Mouse (Mus musculus) 416B (cell line): ENCODE measurements around the gene Fkbp9.

ENCODE experiments used
- DNase-seq: peaks from one replicate; pipeline ENCODE4 v3.0.0; 2011; ENCODE audit warnings: low read depth

Fkbp9 gene

DNA sequence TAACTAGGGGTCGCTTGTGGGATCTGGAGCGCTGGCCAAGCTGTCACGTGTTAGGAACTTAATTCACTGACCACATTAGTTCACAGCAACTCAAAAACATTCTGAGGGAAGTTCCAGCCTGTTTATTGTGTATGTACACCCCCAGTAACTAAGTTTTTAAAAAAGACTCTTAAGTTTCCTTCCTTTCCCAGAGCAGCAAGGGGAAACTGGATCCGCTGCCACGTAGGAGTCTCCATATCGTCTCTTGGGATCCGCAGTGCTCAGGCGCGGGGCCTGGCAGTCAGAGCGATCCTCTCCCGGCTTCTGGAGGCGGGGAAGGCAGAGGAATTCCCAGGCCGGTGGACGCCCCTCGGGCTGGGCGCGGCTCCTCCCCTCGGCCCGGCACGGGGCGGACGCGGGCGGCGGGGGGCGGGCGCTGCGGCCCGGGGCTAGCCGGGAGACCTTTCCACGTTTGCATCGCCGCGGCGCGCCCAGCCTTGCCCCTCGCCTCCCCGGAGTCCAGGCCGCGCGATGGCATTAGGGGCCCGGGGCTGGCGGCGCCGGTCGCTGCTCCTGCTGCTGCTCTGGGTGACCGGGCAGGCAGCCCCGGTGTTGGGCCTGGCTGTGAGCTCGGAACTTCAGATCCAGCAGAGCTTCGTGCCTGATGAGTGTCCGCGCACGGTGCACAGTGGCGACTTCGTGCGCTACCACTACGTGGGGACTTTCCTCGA, at the start of gene Fkbp9:
Fkbp9 (plus strand) TSS at position 363 of the 710 bp plus-strand sequence.
- no peak for DNase-seq

DNA sequence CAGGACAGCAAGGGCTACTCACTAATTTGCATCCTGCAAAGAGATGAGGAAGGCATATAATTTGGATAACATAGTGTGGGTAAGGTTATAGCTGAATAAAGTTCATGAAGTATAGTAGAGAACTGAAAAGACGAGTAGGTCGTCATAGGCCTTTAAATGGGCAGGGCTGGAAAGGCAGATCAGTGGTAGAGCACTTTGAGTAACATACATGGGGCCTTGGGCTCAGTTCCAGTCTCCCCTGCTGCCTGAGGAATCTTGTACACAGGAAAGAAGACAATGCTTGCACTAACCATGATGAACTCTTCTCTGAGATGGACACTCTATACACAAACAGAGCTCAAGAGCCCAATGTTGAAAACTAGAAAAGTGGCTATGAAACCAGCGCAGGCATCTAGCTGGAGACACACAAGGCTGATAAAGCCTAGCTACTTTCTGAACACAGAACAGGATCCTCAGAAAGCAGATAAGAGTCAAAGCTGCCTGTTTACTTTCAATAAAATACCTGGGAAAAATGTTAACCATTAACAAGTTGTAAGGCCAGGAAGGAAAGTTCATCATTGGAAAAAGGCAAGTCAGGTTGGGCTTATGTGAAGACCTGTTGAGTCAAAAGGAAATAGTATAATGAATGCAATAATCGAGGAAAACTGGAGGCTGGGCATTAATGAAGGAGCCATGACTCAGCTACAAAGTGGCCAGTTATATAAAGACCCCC, 48.1 kb upstream of the Fkbp9 start:
- DNase-seq = no peak

DNA sequence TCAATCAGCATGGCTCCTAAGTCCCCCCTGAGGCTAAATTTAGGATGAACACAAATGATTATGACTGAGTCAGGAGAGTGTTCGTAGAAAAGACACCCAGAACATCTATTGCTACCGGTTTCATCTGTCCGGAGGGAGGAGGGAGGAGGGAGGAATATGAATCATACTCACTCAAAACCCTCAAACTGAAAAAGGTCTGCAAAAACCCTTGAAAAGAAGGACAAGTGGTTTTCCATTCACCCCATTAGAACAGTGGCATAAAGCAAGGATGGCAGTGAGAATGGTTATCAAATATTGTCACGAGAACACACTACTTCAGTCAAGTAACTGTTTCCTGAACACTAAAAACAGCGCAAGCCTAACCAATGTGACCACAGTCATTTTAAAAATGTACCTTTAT, 46.8 kb upstream of the Fkbp9 start:
- DNase-seq = peak; percentile 83

DNA sequence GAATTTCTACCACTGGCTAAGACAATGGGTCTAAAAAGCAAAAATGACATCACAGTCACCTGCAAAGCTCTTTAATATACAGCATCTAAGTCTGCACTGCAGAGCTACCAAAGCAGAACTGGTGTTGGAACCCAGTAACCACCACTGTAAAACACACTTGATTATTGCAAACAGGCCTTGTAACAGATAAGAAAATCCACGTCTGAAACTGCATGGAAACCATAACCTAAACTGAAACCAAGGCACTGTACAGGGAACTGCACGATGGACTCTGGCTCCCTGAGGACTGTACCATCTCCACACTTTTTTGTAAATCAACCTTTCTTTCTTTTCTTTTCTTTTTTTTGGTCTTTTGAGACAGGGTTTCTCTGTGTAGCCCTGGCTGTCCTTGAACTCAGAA, 44.2 kb upstream of the Fkbp9 start:
- DNase-seq = no peak

DNA sequence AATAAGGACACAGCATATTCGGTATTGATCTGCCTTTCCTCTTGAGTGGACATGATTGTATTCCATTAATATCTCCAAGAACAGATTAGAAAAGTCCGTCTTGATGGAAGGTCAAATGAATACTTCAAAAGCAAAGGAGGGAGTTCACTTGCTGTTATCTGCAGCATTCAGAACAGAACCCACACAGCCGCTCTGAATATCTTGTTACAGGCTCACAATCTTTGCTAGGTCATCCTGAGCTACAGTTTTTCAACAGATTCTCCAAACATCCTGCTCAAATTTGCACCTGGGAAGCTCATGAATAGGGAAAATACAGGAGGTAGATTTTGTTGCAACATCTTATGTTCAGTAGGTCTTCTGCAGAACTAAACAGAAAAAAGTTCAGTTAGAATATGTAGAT, 42.5 kb upstream of the Fkbp9 start:
- no peak for DNase-seq

DNA sequence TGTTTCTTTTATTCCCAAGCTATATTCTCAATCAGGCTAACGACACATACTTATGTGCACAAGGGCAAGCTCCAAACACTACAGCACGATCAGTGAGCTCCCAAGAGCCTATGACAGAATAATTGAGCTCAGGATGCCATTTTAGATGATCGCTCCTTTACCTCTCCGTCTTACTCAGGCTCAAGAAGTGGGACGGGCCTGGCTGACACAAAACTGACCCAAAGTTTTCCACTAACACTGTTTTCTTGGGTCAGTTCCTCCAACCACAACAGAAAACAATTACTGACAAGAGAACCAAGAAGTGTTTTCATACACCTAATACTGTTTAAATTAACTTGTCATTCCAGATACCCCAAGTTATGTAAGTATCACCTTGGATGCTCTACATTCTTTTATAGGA, 37.0 kb upstream of the Fkbp9 start:
- no peak for DNase-seq

DNA sequence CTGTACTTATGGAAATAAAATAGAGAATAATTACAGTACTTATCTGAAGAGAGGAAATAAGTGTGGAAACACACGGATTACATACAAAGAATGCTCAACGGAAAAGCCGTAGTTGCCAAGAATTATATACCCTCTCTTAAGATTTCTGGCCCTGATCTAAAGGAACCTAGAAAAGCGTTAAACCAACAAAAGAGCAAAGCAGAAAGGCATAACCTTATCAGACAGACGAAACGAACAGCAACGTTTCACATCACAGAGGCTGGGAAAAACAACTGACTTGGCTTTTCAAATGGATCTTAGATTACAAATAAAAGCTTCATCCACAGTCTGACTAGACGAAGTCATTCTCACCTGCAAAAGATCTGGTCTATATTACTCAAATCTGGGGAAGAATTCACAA, 35.6 kb upstream of the Fkbp9 start:
- no peak for DNase-seq

DNA sequence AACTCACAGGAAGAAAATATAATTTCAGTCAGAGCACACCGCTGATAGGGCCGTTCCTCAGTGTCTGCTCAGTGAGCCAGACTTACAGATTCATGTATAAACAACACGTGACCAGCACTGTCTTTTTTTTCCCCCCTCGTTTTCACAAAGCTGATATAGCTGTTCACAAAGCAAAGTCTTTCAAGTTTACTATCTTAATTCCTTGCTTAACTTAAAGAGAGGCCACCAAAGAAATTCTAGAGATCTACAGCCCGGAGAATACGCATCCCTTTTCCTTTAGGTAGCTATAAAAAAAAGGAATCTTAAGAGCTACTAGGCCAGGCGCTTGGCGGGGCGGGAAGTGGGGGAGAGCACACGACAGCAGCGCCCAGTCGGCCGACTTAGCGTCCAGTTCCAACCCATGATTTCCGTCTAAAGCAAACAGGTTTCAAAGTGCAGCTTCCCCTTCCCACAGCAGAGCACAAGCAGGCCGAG, 35.2 kb upstream of the Fkbp9 start:
- peak; percentile 83 for DNase-seq

DNA sequence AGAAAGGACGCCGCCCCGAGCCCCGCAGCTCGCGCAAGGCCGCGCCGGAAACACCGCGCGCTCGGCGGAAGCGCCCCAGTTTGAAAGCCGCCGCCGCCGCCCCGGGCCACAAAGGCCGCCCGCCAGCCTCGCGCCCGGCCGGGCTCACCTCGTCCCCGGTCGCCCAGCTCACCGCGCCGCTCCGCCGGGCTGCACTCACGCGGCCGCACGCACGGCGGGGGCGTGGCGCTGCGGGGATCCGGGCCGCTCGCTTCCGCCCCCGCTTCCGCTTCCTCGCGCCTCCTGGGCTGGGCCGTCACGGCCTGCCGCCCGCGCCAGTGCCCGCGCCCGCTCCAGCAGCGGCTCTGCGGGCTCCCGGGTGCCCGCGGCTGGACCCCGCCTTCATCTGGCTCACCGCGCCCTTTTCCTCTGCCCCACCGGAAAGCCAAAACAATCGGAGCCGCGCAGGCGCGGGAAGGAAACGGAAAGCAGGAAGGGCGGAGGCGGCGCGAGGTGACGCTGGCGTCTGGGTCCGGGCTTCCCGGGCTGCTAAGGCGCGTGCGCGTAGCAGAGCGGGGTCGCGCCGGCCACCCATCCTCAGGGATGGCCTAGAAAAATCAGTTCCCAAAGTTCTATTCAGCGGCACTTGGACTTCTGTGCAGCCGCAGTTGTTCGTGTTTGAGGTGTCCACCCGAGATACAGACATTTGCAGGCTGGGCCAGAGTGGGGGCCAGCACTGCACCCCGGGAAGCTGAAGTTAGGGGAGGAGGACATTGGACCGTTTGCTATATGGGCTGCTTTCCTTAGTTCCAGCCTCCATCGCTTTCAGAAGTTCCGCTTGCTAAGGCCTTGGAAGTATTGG, 34.3 kb upstream of the Fkbp9 start, which contains the start of gene Kbtbd2:
Kbtbd2 (minus strand) TSS at position 503 of the 841 bp plus-strand sequence.
- peak; percentile 88 for DNase-seq

DNA sequence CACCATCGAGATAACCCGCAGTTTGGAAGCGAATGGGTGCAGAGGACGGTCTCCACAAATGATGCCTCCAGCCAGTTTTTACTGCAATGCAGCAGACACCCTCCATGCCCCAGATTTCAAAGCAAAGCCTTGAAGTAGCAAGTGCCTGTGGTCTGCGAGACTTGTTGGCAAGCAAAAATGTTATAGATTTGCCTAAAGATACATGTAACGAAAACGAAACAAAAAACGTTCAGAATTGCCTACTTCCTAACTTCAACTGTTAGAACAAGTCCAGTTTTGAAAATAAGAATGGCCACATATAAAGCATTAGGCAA, 33.8 kb upstream of the Fkbp9 start:
- no peak for DNase-seq

DNA sequence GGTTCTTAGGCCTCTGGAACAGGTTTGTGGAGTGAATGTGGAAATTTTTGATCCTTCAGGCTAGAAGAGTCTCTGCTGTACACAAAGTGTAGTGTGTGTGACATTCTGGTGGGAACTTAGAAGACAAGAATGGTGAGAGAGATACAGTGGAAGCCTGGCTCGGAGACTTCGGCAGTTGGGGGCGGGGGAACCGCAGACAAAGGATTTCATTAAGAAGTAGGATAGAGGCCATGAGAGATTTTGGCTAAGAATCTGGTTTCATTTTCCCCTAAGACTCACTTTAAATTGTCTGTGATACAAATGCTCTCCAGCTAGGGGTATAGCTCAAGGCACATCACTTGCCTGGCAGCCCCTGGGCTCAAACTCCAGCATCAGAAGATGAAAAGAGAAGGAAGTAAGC, 26.8 kb upstream of the Fkbp9 start:
- no peak for DNase-seq

DNA sequence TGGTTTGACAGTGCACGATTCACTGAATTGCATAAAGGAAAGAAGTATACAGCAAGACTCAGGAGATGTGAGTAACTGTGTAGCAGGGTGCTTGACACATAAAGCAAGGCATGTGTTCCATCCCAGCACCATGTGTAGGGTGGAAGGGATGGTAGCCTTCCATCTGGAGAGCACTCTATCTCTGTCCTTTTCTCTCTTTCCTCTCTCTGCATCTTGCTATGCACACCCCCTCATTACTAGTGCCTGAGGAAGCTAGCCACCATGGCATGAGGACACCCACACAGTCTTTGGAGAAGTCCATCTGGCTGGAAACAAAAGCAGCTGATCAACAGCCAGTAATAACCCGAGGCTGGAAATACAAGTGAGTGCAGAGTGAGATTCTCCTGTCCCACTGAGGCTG, 25.7 kb upstream of the Fkbp9 start:
- DNase-seq = no peak

DNA sequence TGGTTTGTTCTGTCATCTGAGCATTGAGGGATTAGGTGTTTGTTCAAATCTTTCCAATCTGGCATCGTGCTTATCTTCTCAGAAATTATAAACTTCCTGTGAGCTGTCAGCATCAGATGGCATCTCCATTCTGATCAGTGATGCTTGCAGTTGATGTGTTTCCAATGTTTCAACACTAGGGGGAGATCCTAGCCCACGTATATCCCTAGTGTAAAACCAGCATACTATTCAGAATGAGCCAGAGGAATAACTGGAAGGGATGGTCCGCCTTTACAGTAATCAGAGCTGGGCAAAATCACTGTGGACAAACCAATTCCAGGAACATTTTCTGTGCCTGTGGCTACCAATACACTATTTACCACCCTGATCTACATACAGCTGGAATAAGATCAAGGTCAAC, 23.2 kb upstream of the Fkbp9 start:
- peak; percentile 72 for DNase-seq

DNA sequence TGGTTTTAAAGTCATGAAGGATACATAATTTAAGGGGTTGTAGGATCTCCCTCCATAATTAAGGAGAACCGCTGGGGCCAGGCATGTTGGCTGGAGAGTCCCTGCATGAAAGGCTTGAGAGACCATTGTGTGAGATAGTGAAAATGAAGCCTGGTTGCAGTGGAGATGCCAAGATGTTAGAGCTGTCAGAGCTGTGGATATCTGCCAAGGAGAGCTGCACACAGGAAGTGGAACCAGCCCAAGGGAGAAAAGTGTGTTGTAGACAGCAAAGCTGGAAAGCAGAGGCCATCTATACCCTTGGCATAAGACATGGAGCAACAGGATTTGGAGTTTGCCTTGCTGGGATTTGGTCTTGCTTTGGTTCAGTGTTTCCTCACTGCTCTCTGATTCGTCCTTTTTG, 18.5 kb upstream of the Fkbp9 start:
- DNase-seq = no peak

DNA sequence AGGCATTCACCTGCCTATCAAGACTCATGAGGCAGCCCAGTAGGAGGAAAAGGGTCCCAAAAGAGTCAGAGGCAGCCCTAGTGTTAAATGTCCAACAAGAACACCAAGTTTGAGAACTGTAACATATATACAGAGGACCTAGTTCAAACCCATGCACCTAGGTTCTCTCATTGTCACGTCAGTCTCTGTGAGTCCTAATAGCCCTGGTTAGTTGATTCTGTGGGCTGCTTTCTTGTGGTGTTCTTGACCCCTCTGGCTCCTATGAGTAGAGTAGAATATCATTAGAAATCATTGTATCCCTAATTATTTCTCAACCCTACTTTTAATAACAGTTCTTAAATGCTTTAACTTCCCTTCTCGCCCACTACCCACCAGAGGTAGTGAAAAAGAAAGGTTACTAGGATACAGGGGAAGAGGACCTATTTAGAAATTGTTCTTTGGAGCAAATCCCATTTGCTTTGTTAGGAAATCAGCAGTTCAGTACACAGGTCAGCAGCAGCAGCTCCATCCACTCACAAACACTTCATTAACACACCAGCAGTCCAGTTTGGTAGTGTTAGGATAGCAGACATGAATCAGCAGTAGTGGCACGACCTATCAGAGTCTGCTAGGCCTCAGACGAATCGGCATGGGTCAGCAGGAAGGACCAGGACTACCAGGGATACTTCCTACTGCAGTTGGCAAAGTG, 13.3 kb upstream of the Fkbp9 start:
- DNase-seq = no peak

DNA sequence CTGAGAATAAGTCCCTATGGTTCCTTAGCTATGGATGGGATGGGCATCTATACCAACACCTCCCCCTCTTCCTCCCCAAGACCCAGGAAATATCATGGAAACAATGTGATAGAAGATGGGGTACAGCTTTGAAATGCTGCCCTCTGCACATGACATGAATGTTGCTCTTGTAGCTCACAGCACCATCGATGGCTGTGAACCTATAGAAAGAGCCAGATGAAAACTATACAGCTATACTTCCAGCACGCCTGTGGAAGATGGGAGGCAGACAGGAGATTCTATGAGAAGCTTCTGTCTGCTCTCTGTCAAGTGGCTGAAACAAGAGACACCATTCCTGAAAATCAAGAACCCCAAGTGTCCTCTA, 12.8 kb upstream of the Fkbp9 start:
- DNase-seq = no peak

DNA sequence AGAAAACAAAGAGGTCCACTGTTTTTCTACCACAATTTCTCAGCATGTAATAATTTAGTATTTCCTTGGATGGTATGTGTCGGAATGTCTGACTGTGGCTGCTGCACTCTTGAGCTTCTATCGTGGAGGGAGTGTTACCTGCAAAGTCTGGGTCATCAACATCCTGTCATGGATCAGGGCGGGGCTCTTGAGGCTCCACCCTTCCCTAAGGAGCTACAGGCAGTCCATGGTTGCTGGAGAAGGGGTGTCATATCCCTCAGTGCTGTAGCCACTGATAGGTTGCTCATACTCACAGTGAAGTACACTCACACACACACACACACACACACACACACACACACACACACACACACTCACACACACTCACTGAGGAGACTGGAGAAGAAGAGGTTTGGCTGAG, 6.2 kb upstream of the Fkbp9 start:
- DNase-seq = no peak

DNA sequence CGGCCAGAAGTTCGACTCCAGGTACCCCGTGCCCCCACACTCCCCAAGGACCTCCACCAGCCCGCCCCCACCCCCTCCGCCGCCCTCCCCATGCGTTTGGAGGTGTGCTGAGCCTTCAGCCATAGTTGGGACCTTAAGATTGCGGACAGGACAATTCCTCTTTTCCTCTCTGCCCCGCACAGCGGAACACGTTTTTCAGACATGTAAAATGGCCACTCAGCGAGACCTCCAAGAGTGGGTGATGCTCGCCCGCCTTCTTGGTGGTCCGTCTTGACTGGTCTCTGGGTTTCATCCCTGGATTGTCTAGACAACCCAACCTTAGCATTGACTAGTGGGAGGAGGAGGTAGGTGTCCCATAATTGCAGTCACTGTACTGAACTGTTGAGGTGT, 543 bp downstream of the Fkbp9 start:
- DNase-seq = no peak

DNA sequence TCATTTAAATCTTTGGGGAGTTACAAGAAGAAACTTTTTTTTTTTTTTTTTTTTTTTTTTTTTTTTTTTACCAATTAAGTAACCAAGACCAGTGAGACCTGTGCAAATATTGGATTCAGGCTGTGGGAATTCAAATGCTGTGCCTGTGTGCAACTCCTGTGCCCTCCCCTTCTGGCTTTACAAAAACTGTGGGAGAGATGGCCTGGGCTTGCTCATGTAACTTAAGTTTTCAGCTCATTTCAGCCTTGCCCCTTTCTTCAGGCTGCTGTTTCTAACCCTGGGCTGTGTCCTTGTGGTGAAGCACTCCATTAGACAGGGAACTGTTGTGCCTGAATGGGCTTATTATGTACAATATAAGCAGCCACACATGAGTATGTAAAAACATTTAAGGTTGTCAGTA, 971 bp downstream of the Fkbp9 start:
- no peak for DNase-seq

DNA sequence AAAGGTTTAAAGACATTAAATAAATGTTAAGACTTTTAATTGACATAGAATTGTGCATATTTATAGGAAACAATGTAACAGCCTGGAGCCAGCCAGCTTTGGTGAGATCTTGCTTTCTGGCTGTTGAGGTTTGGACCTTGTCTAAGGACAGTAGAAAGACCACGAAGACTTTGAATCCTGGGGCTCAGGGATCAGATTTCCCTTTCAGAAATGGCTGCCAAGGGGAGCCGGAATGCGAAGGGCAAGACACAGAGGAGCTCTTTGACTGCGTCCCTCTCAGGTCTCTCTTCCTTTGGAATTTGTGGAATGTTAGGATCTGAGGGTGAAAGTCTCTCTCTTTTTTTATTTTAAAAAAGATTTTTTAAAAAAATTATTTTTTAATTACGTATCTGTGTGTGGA, 2.9 kb downstream of the Fkbp9 start:
- no peak for DNase-seq

DNA sequence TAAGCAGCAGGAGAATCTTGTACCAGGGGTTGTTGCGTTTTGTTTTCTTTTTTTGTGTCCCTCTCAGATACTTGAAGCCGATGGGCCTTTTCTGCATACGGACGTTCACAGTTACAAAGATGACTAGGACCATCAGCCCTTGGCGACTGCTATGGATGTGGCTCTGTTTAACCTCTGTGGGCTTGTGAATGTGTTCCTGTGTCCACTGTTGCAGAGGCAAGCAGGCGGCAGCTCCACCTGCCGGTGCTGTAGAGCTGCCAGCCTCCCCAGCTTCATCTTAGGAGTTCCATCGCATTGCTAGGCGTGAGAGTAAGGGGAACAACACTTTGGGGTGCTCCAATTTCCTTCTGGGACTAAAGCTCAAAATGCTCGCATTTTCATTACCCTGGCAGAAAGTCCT, 3.7 kb downstream of the Fkbp9 start:
- DNase-seq = no peak

DNA sequence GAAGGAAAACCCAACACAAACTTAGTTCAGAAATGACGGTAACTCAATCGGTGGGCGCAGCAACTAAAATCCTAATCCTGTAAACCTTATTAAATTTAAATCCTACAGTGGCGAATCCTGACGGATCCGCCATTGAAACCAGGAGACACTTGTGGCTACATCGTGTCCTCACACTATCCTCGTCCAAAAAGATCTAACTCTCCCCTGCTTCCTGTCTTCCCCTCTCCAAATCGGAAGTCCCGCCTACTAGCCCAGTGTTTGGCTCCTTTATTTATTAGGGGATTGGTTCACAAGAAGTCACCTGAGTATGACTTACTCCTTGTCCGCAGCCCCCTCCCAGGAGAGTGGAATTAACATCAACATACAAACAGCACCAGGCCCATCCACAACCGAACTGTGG, 5.3 kb downstream of the Fkbp9 start:
- no peak for DNase-seq

DNA sequence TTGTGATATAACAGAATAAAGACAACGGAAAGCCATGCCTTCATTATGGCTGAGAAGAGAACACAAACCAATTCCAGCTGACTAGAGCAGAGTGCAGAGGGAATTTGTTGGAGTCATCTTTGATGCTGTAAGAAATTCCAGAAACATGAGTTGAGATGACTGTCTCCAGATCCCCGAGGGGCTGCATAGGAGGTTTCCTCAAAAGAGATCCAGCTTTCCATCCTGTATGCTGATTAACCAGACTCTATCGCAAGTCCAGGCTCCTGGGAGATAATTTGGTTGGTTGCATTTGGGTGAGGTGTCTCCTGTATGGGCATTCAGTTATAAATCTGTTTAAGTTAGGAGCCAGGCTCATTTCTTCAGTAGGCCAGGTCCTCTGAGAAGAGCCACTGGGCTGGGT, 5.8 kb downstream of the Fkbp9 start:
- DNase-seq = no peak
